Mouse (Mus musculus): ENCODE results near the gene Gspt1. TPM values are rescaled to one million over a fixed set of nuclear protein-coding genes. Genes with fewer than 3 reads are reported as not detected.

Gspt1 gene
- total RNA-seq, 2 experiments from 2014 or later = 102 to 103 TPM

DNA sequence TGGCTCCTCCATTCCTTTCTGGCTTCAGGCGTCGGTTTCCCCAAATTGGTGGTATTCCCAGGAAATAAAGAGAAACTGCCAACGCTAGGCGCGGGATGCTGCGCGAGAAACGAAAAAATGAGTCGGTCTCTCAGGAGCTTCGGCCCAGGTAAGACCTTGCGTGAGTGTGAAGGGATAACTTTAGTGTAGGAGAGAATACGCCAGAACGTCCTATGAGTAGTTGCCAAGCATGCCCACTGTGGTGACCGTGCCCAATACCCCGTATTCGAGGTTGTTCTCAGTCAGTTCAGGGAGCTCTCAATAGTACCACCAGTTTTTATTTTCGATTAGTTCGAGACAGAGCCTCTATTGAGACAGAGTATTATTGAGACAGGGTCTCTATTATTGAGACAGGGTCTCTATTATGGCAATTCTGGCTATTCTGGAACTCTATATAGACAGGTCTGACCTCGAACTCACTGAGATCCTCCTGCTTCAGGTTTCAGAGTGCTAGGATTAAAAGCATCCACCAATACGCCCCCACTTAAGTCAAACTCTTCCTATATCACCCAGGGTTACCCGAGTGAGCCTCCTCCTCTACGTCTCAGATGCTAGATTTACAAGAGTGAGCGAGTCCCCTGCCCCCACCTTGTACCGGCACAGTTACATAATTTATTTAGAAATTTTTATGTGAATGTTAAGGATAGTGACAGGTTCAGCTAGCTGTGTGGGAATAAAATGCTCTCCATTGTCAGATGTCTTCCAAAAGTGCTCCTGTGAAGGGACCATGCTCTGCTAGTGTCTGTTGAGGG, 50.3 kb downstream of the Gspt1 start:
- DNase-seq = no peak

DNA sequence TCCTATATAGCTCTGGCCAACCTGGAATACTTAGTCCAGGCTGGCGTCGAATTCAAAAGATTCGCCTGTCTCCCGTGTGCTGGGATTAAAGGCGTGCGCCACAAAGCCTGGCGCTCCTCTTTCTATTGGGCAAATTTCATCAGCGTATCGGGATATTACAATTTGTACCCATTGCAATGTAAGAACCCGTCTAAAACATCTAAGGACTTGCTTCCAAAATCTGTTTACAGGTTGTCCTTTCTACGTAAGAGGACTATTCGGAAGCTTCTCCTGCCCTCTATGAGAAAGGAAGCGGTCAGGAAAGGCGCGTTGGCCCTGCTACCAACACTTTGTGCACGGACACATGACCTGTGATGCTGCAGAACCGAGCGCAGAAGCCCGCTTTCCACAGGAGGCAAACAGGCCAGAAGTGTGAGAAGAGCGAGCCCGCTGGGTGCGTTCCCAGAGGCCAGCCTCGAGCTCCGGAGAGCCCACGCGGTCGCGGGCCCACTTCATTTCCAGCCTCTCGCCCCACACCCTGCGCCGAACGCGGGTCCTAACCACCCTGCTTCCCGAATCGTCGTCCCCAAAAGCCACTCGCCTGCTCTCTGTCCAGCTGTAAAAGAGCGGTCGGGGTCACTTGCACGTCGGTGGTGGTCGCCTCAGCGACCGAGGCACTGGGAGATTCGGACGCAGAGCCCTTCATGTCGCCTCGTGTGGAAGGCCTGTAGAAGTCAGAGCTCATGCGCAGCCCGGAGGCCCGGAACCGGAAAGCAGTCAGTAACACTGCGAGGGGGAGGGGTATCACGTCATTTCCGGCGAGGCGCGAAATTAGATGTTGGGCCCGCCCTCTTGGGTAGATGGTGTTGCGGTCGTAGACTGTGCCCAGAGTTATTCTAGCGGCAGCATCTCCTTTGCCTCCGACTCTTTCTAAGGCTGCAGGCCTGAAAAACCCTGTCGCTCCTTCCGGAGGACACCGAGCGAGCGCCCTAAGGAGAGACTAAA, 51.3 kb downstream of the Gspt1 start, which contains the start of gene Rsl1d1:
Rsl1d1 (minus strand) TSS at position 761 of the 984 bp plus-strand sequence.
- peak; percentile 94 for DNase-seq

- no peak for DNase-seq
Observed at GRCm38 (mm10) chr16:11201740-11202394, 52.3 kb downstream of the Gspt1 start.

DNA sequence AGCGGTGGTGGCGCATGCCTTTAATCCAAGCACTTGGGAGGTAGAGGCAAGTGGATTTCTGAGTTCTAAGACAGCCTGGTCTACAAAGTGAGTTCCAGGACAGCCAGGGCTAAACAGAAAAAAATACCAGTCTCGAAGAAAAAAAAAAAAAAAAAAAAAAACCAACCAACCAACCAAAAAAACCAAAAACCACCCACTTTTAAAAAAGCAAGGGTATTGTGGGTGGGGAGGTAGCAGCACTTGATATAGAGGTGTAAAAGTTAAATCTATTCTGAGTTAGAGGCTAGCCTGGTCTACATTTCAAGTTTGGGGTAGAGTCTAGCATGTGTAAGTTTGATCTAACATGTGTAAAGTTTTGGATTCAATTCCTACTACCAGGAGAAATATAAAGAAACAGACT, 53.9 kb downstream of the Gspt1 start:
- DNase-seq = no peak

GRCm38 (mm10) chr16:11198467-11198866, 55.7 kb downstream of the Gspt1 start:
- DNase-seq = no peak

- no peak for DNase-seq
Observed at GRCm38 (mm10) chr16:11197052-11197451, 57.1 kb downstream of the Gspt1 start.

DNA sequence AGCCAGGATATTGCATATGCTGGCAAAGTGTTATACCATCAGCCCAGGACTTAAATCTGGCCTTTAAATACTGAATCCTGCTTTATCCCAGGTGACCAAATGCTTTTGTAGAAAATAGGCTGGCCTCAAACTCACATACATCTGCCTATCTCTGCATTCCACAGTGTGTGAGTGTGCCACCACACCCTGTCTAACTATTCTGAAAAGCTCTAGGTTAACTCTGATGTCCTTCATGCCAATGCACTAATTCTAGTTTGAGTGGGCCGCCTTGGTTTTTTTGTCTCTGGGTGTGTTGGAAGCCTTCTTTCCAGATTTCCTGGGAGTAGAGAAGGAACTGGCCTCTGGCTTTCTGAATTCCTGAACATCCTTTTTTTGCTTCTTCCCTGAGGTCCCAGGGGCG, 60.9 kb downstream of the Gspt1 start:
- DNase-seq = no peak

DNA sequence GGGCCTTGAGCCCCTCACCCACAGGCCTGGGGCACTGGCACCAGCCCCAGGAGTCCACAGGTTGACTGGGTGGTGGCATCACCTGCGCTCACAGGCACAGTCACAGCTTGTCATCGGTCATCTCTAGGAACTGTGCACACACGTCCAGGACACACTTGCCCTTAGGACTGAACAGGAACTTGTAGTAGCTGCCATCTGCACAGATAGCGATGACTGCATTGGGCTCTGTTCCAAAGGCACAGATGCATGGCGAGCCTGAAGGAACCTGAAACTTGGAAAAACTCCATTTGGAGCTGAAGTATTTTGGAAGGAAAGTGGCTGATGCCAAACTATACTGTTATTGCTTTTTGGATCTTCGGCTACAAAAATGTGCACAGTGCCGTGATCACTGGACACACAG, 64.0 kb downstream of the Gspt1 start:
- no peak for DNase-seq

DNA sequence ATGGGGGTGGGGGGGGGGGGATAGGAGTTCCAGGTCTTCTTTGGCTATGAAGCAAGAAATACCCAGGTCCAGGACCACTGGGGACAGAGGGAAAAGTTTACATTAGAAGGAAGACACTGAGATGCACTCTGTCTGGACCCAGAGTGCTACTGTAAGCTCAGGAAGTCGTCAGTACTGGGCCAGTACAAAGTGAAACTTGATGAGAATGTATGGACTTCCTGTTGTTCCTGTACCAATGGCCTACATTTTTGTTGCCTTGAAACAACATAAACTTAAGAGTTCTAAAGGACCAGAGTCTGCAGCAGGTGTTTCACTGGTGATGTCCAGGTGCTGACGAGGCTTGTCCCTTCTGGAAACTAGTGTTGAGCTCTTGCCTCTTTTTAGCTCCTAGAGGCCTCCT, 76.7 kb downstream of the Gspt1 start:
- no peak for DNase-seq

DNA sequence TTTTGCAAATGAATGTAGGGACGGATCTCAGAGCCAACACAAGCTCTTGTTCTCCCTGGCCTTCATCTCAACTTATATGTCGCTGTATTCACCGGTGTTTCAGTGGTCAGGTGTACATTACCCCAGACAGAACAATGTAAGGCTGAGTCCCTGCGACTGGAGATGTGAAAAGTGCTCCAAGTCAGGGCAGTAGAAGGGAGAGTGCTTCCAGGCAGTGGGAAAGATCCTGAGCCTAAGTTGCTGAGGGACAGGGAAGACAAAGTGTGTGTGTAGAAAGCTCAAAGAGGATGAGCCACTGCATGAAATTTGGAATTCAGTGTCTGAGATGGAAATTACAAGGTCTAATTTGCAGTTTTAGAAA, 77.3 kb downstream of the Gspt1 start:
- DNase-seq = no peak

DNA sequence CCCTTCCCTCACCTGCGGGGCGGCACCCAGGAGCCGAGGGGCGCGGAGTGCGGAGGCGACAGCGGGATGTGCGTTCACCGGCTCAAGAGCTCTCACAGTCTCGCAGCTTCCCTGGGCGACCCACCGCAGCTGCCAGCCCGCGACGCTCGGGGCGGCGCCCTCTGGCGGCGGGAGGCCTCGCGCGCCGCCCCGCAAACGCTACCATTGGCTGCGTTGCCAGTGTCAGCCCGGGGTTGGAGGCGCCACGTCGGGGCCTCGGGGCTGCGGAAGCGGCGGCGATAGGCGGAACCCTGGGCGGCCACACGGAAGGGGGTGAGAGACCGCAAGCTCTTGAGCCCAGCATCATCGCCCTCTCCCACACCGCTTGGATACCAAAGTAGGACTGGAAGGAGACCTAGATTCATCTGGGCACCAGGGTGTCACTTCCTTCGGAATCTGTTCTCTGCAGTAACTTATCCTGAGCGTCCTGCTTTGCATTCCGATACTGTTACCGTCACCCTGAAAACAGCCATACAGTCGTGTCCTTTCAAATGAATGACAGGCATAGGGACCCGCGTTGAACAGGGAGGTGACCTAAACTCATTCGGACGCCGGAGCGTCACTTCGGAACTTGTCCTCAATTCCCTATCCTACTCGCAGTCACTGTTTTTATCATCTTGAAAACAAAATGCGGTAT, 77.8 kb downstream of the Gspt1 start, which contains the start of gene Zc3h7a:
Zc3h7a (minus strand) TSS at position 186 of the 676 bp plus-strand sequence.
- DNase-seq = peak; percentile 95

- peak; percentile 78 for DNase-seq
Observed at GRCm38 (mm10) chr16:11175489-11176207, 78.5 kb downstream of the Gspt1 start.

DNA sequence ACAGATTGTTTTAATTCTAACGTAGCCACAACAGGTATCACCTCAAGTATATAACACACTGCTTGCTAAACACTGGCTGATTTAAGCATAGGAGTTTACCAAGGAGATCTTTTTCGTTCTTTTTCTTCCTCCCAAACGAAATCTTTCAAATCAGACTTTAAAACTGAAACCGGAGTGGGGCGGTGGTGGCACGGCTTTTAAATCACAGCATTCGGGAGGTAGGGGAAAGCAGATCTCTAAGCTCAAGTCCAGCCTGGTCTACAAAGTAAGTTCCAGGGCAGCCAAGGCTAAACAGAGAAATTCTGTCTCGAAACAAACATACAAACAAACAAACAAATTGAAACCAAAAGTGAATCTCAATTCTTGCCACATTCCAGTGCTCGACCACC, 79.0 kb downstream of the Gspt1 start:
- DNase-seq = no peak

- peak; percentile 67 for DNase-seq
Observed at GRCm38 (mm10) chr16:11174671-11175081, 79.4 kb downstream of the Gspt1 start.

GRCm38 (mm10) chr16:11171679-11172078, 82.4 kb downstream of the Gspt1 start:
- no peak for DNase-seq

Small RNAs within 50 kb of the gene (microRNA-seq; reads per million reads assigned to microRNA genes)
- gene Mir1945 = 2.8 reads per million

Other genes with a start within 250 kb of the Gspt1 start
- gene Snn, start 193.4 kb downstream of the Gspt1 start, total RNA-seq (2021) = 10 to 100 TPM; 23.2 to 27.3 TPM
- gene Litaf, start 188.2 kb downstream of the Gspt1 start, total RNA-seq (2021) = 10 to 100 TPM; 47.5 to 51.3 TPM
- 10 to 100 TPM; 36.8 to 36.9 TPM for gene Txndc11, start 119.7 kb downstream of the Gspt1 start, total RNA-seq (2021)
- gene Zc3h7a, start 77.9 kb downstream of the Gspt1 start, total RNA-seq (2021) = 10 to 100 TPM; 49.0 to 83.8 TPM
- gene Rsl1d1, start 51.0 kb downstream of the Gspt1 start, total RNA-seq (2021) = 10 to 100 TPM; 73.9 to 76.3 TPM
- gene Tnfrsf17, start 59.5 kb upstream of the Gspt1 start, total RNA-seq (2021) = not detected
- 10 to 100 TPM; 14.7 to 19.7 TPM for gene Snx29, start 68.6 kb upstream of the Gspt1 start, total RNA-seq (2021)

All from adrenal gland, postnatal 10 days (tissue).